Mouse (Mus musculus) neural tube, embryonic 11.5 days (tissue): ENCODE measurements around the gene Ppm1h. TPM values are rescaled to one million over a fixed set of nuclear protein-coding genes. Genes with fewer than 3 reads are reported as not detected.
"Not testable (repeated sequence)": the region's sequence is repeated elsewhere in the genome, so short reads cannot be mapped to it uniquely, and the experiment has no call there.

Experiments used
- ATAC-seq: fragments of 200-750 bp; cut with Nextera tagmentation; 2 replicates; pipeline ENCODE4 v1.8.0; 2017; ENCODE audit warnings: moderate number of reproducible peaks, mild to moderate bottlenecking, moderate TSS enrichment, moderate library complexity; ENCODE audit not compliant: insufficient read depth, low FRiP score, low TSS enrichment
- DNase-seq: peaks from one replicate; pipeline ENCODE4 v3.0.0-alpha.2; 2015; ENCODE audit warnings: low spot score
- H3K27ac ChIP-seq: fragments of 300-500 bp; sonication (generic); 2 replicates; pipeline ENCODE4 v1.5.1; 2014; ENCODE audit warnings: low read depth, mild to moderate bottlenecking, low read length
- H3K27me3 ChIP-seq: fragments of 300-500 bp; sonication (generic); 2 replicates; pipeline ENCODE4 v1.6.1; 2014; ENCODE audit warnings: mild to moderate bottlenecking, low read length, mixed read lengths; ENCODE audit not compliant: control insufficient read depth, insufficient read depth
- H3K36me3 ChIP-seq: fragments of 300-500 bp; sonication (generic); 2 replicates; pipeline ENCODE4 v1.6.1; 2014; ENCODE audit warnings: mild to moderate bottlenecking, low read length, moderate library complexity, mixed read lengths; ENCODE audit not compliant: control insufficient read depth, insufficient read depth
- H3K4me1 ChIP-seq: fragments of 300-500 bp; sonication (generic); 2 replicates; pipeline ENCODE4 v1.6.1; 2014; ENCODE audit warnings: low read length, mixed read lengths; ENCODE audit not compliant: control insufficient read depth, insufficient read depth
- H3K4me2 ChIP-seq: fragments of 300-500 bp; sonication (generic); 2 replicates; pipeline ENCODE4 v1.6.1; 2014; ENCODE audit warnings: low read depth, mild to moderate bottlenecking, moderate library complexity
- H3K4me3 ChIP-seq: fragments of 300-500 bp; sonication (generic); 2 replicates; pipeline ENCODE4 v1.5.1; 2014; ENCODE audit warnings: low read depth, low read length
- H3K9ac ChIP-seq: fragments of 300-500 bp; sonication (generic); 2 replicates; pipeline ENCODE4 v1.6.1; 2014; ENCODE audit warnings: mild to moderate bottlenecking, low read length
- H3K9me3 ChIP-seq: fragments of 300-500 bp; sonication (generic); 2 replicates; pipeline ENCODE4 v1.6.1; 2016; ENCODE audit warnings: low read length; ENCODE audit not compliant: control insufficient read depth
- WGBS: fragments of 180-500 bp; shearing (Covaris S2); extraction: QIAGEN DNeasy Blood & Tissue Kit; methylation state at CpG from one replicate; pipeline ENCODE4 v1.1.7; 2014; 5-methylcytosine and 5-hydroxymethylcytosine counted together
- polyA plus RNA-seq: library from polyadenylated mRNA; unstranded; fragments of >200 nt; fragmentation: Nextera tagmentation; extraction: Ambion mirVana; gene quantifications from 2 replicates; pipeline ENCODE4 v1.2.1, GENCODE M21; 2014

The Ppm1h gene
- polyA plus RNA-seq, 1 experiment from 2014 or later, result 15.1 TPM

- no peak overlapping the region for H3K27ac ChIP-seq
- DNase-seq (no peak), ATAC-seq (no peak)
- H3K4me3 ChIP-seq, result no peak overlapping the region
- H3K4me2 ChIP-seq, result no peak overlapping the region
- H3K9ac ChIP-seq, result no peak overlapping the region
- H3K27me3 ChIP-seq, result no peaks in the 10 kb centered on the region
- H3K36me3 ChIP-seq, result no peaks in the 10 kb centered on the region
- H3K4me1 ChIP-seq, result peaks cover 34% of the 10 kb centered on the region
- WGBS, result 77% methylated on average over 4 of the region's 4 CpGs
- no peaks in the 10 kb centered on the region for H3K9me3 ChIP-seq
Observed at GRCm38 (mm10) chr10:122930520-122930919, 252.0 kb downstream of the Ppm1h start.

GRCm38 (mm10) chr10:122931193-122931832, 252.8 kb downstream of the Ppm1h start:
- H3K9me3 ChIP-seq, result no peaks in the 10 kb centered on the region
- no peaks in the 10 kb centered on the region for H3K27me3 ChIP-seq
- H3K4me2 ChIP-seq, result 0 out of 2 replicates have a peak overlapping the region, but pooled peaks have one; percentile 5
- 10% methylated on average over 13 of the region's 13 CpGs for WGBS
- no peaks in the 10 kb centered on the region for H3K36me3 ChIP-seq
- peak; percentile 53 for DNase-seq
- peak overlapping the region; percentile 82 for H3K27ac ChIP-seq
- H3K4me1 ChIP-seq, result peaks cover 34% of the 10 kb centered on the region
- H3K9ac ChIP-seq, result peak overlapping the region; percentile 22; the same call in 1 of the 2 replicates
- no peak overlapping the region for H3K4me3 ChIP-seq
- ATAC-seq, result peak; percentile 69

GRCm38 (mm10) chr10:122931851-122932550, 253.4 kb downstream of the Ppm1h start:
- Histone ChIP-seq H3K4me2 (0 out of 2 replicates have a peak overlapping the region, but pooled peaks have one; percentile 5), H3K4me3 (no peak overlapping the region), H3K9ac (peak overlapping the region; percentile 22; the same call in 1 of the 2 replicates), H3K36me3 (no peaks in the 10 kb centered on the region), H3K27ac (peak overlapping the region; percentile 82), H3K27me3 (no peaks in the 10 kb centered on the region), H3K9me3 (no peaks in the 10 kb centered on the region), H3K4me1 (peaks cover 34% of the 10 kb centered on the region)
- 35% methylated on average over 10 of the region's 10 CpGs for WGBS
- ATAC-seq (peak; percentile 92), DNase-seq (peak; percentile 76)

GRCm38 (mm10) chr10:122933053-122933838, 254.7 kb downstream of the Ppm1h start:
- Histone ChIP-seq H3K4me3 (no peak overlapping the region), H3K27me3 (no peaks in the 10 kb centered on the region), H3K36me3 (no peaks in the 10 kb centered on the region), H3K9me3 (no peaks in the 10 kb centered on the region), H3K4me2 (no peak overlapping the region), H3K9ac (no peak overlapping the region), H3K4me1 (peaks cover 34% of the 10 kb centered on the region), H3K27ac (no peak overlapping the region)
- no peak for ATAC-seq
- 83% methylated on average over 15 of the region's 15 CpGs for WGBS
- no peak for DNase-seq

- H3K27ac ChIP-seq, H3K4me2 ChIP-seq, H3K27me3 ChIP-seq, DNase-seq, H3K36me3 ChIP-seq, ATAC-seq, H3K9ac ChIP-seq, H3K4me3 ChIP-seq, H3K9me3 ChIP-seq: not testable (repeated sequence)
- WGBS, result no CpG with 5 or more reads among the region's 4 CpGs
- peaks cover 21% of the 10 kb centered on the region for H3K4me1 ChIP-seq
Observed at GRCm38 (mm10) chr10:122935406-122935805, 256.8 kb downstream of the Ppm1h start.

- not testable (repeated sequence) for H3K27ac ChIP-seq, ATAC-seq, H3K27me3 ChIP-seq, DNase-seq, H3K9me3 ChIP-seq, H3K4me1 ChIP-seq, H3K36me3 ChIP-seq, H3K9ac ChIP-seq, H3K4me3 ChIP-seq, H3K4me2 ChIP-seq
- no CpG with 5 or more reads among the region's 4 CpGs for WGBS
Observed at GRCm38 (mm10) chr10:122937380-122937779, 258.8 kb downstream of the Ppm1h start.

GRCm38 (mm10) chr10:122939546-122939945, 261.0 kb downstream of the Ppm1h start:
- DNase-seq (no peak), ATAC-seq (no peak)
- Histone ChIP-seq H3K9ac (no peak overlapping the region), H3K9me3 (no peaks in the 10 kb centered on the region), H3K36me3 (no peaks in the 10 kb centered on the region), H3K4me1 (peaks cover 4% of the 10 kb centered on the region; the same call in 1 of the 2 replicates), H3K27ac (no peak overlapping the region), H3K4me3 (no peak overlapping the region), H3K4me2 (no peak overlapping the region), H3K27me3 (no peaks in the 10 kb centered on the region)
- 78% methylated on average over 10 of the region's 10 CpGs for WGBS

- H3K36me3 ChIP-seq, result no peaks in the 10 kb centered on the region
- peaks cover 4% of the 10 kb centered on the region; the same call in 1 of the 2 replicates for H3K4me1 ChIP-seq
- no peak overlapping the region for H3K9ac ChIP-seq
- ATAC-seq (no peak), DNase-seq (no peak)
- H3K27ac ChIP-seq, result no peak overlapping the region
- H3K4me2 ChIP-seq, result no peak overlapping the region
- no peaks in the 10 kb centered on the region for H3K9me3 ChIP-seq
- WGBS, result 84% methylated on average over 7 of the region's 7 CpGs
- H3K27me3 ChIP-seq, result no peaks in the 10 kb centered on the region
- no peak overlapping the region for H3K4me3 ChIP-seq
Observed at GRCm38 (mm10) chr10:122942771-122943170, 264.2 kb downstream of the Ppm1h start.
